Mouse (Mus musculus): ENCODE measurements around the gene Gm11639. TPM values are rescaled to one million over a fixed set of nuclear protein-coding genes. Genes with fewer than 3 reads are reported as not detected.

Gene Gm11639
- polyA plus RNA-seq, 1 experiment: not detected

GRCm38 (mm10) chr11:104972480-104972879 lies 287.0 kb downstream of the Gm11639 start:
- Histone ChIP-seq H3K36me3 (ENCODE audit: control insufficient read depth, insufficient read depth, low read length) (no peaks in the 10 kb centered on the region), H3K27ac (ENCODE audit: insufficient read depth, low read depth, low read length) (no peak overlapping the region), H3K4me1 (ENCODE audit: control insufficient read depth, insufficient read depth, insufficient read length, low read length) (no peaks in the 10 kb centered on the region), H3K4me3 (ENCODE audit: low read depth, low read length) (no peak overlapping the region), H3K27me3 (ENCODE audit: control insufficient read depth, insufficient read depth, low read length) (no peaks in the 10 kb centered on the region)
- WGBS: 68% methylated on average over 8 of the region's 8 CpGs
- TF ChIP-seq POLR2A (IDR thresholded peaks at IDR 0.05; ENCODE audit: low read depth, low read length): no peak
- no peak for TF ChIP-seq CTCF (IDR thresholded peaks at IDR 0.05; ENCODE audit: extremely low read depth, insufficient read length, insufficient replicate concordance, low read depth, low read length)

- Histone ChIP-seq H3K36me3 (ENCODE audit: control insufficient read depth, insufficient read depth, low read length) (no peaks in the 10 kb centered on the region), H3K4me3 (ENCODE audit: low read depth, low read length) (no peak overlapping the region), H3K27ac (ENCODE audit: insufficient read depth, low read depth, low read length) (no peak overlapping the region), H3K4me1 (ENCODE audit: control insufficient read depth, insufficient read depth, insufficient read length, low read length) (no peaks in the 10 kb centered on the region), H3K27me3 (ENCODE audit: control insufficient read depth, insufficient read depth, low read length) (no peaks in the 10 kb centered on the region)
- TF ChIP-seq POLR2A (IDR thresholded peaks at IDR 0.05; ENCODE audit: low read depth, low read length) (no peak), CTCF (IDR thresholded peaks at IDR 0.05; ENCODE audit: extremely low read depth, insufficient read length, insufficient replicate concordance, low read depth, low read length) (no peak)
- 78% methylated on average over 5 of the region's 5 CpGs for WGBS
Observed at GRCm38 (mm10) chr11:104977976-104978375, 292.5 kb downstream of the Gm11639 start.

- no peak overlapping the region for H3K4me3 ChIP-seq (ENCODE audit: low read depth, low read length)
- no peak overlapping the region for H3K27ac ChIP-seq (ENCODE audit: insufficient read depth, low read depth, low read length)
- no peaks in the 10 kb centered on the region for H3K36me3 ChIP-seq (ENCODE audit: control insufficient read depth, insufficient read depth, low read length)
- TF ChIP-seq POLR2A (IDR thresholded peaks at IDR 0.05; ENCODE audit: low read depth, low read length): no peak
- no peak for TF ChIP-seq CTCF (IDR thresholded peaks at IDR 0.05; ENCODE audit: extremely low read depth, insufficient read length, insufficient replicate concordance, low read depth, low read length)
- 67% methylated on average over 15 of the region's 15 CpGs for WGBS
- no peaks in the 10 kb centered on the region for H3K27me3 ChIP-seq (ENCODE audit: control insufficient read depth, insufficient read depth, low read length)
- H3K4me1 ChIP-seq (ENCODE audit: control insufficient read depth, insufficient read depth, insufficient read length, low read length): no peaks in the 10 kb centered on the region
Observed at GRCm38 (mm10) chr11:104981342-104982055, 296.0 kb downstream of the Gm11639 start.

- no peak for TF ChIP-seq POLR2A (IDR thresholded peaks at IDR 0.05; ENCODE audit: low read depth, low read length)
- TF ChIP-seq CTCF (IDR thresholded peaks at IDR 0.05; ENCODE audit: extremely low read depth, insufficient read length, insufficient replicate concordance, low read depth, low read length): no peak
Observed at GRCm38 (mm10) chr11:105009232-105009631, 323.7 kb downstream of the Gm11639 start.

GRCm38 (mm10) chr11:105021071-105021470 lies 335.6 kb downstream of the Gm11639 start:
- H3K27ac ChIP-seq (ENCODE audit: insufficient read depth, low read depth, low read length): no peak overlapping the region
- peaks cover 5% of the 10 kb centered on the region; the same call in 1 of the 2 replicates for H3K27me3 ChIP-seq (ENCODE audit: control insufficient read depth, insufficient read depth, low read length)
- H3K4me3 ChIP-seq (ENCODE audit: low read depth, low read length): no peak overlapping the region
- H3K36me3 ChIP-seq (ENCODE audit: control insufficient read depth, insufficient read depth, low read length): no peaks in the 10 kb centered on the region
- 65% methylated on average over 7 of the region's 7 CpGs for WGBS
- no peaks in the 10 kb centered on the region for H3K4me1 ChIP-seq (ENCODE audit: control insufficient read depth, insufficient read depth, insufficient read length, low read length)
- TF ChIP-seq POLR2A (IDR thresholded peaks at IDR 0.05; ENCODE audit: low read depth, low read length): no peak
- no peak for TF ChIP-seq CTCF (IDR thresholded peaks at IDR 0.05; ENCODE audit: extremely low read depth, insufficient read length, insufficient replicate concordance, low read depth, low read length)

More at GRCm38 (mm10) chr11:105009232-105009631, 323.7 kb downstream of the Gm11639 start:
- Histone ChIP-seq H3K4me3 (ENCODE audit: low read depth, low read length) (no peak overlapping the region), H3K27me3 (ENCODE audit: control insufficient read depth, insufficient read depth, low read length) (no peaks in the 10 kb centered on the region), H3K4me1 (ENCODE audit: control insufficient read depth, insufficient read depth, insufficient read length, low read length) (no peaks in the 10 kb centered on the region), H3K27ac (ENCODE audit: insufficient read depth, low read depth, low read length) (no peak overlapping the region), H3K36me3 (ENCODE audit: control insufficient read depth, insufficient read depth, low read length) (no peaks in the 10 kb centered on the region)
- WGBS: 45% methylated on average over 2 of the region's 2 CpGs

- Histone ChIP-seq H3K4me3 (ENCODE audit: low read depth, low read length) (no peak overlapping the region), H3K36me3 (ENCODE audit: control insufficient read depth, insufficient read depth, low read length) (no peaks in the 10 kb centered on the region), H3K4me1 (ENCODE audit: control insufficient read depth, insufficient read depth, insufficient read length, low read length) (peaks cover 3% of the 10 kb centered on the region; the same call in 1 of the 2 replicates), H3K27me3 (ENCODE audit: control insufficient read depth, insufficient read depth, low read length) (peaks cover 5% of the 10 kb centered on the region; the same call in 1 of the 2 replicates), H3K27ac (ENCODE audit: insufficient read depth, low read depth, low read length) (no peak overlapping the region)
- WGBS: 14% methylated on average over 6 of the region's 6 CpGs
- TF ChIP-seq CTCF (IDR thresholded peaks at IDR 0.05; ENCODE audit: extremely low read depth, insufficient read length, insufficient replicate concordance, low read depth, low read length): no peak
- no peak for TF ChIP-seq POLR2A (IDR thresholded peaks at IDR 0.05; ENCODE audit: low read depth, low read length)
Observed at GRCm38 (mm10) chr11:105028744-105029348, 343.3 kb downstream of the Gm11639 start.

GRCm38 (mm10) chr11:105029525-105029924 lies 344.0 kb downstream of the Gm11639 start:
- Histone ChIP-seq H3K27me3 (ENCODE audit: control insufficient read depth, insufficient read depth, low read length) (peaks cover 5% of the 10 kb centered on the region; the same call in 1 of the 2 replicates), H3K4me3 (ENCODE audit: low read depth, low read length) (no peak overlapping the region), H3K27ac (ENCODE audit: insufficient read depth, low read depth, low read length) (no peak overlapping the region), H3K4me1 (ENCODE audit: control insufficient read depth, insufficient read depth, insufficient read length, low read length) (peaks cover 3% of the 10 kb centered on the region; the same call in 1 of the 2 replicates), H3K36me3 (ENCODE audit: control insufficient read depth, insufficient read depth, low read length) (no peaks in the 10 kb centered on the region)
- WGBS: 67% methylated on average over 8 of the region's 8 CpGs
- TF ChIP-seq POLR2A (IDR thresholded peaks at IDR 0.05; ENCODE audit: low read depth, low read length): no peak
- no peak for TF ChIP-seq CTCF (IDR thresholded peaks at IDR 0.05; ENCODE audit: extremely low read depth, insufficient read length, insufficient replicate concordance, low read depth, low read length)
